9 mouse cellular contexts compared by ENCODE assay signal in genomic region chr5:136045987-136046386, GRCm38 (mm10). TPM values are rescaled to one million over a fixed set of nuclear protein-coding genes. Genes with fewer than 3 reads are reported as not detected.
A peak's percentile ranks its signal among the peaks of the same experiment; 100 is the strongest.
DNase-seq lines count a peak whose midpoint lies in the region; ATAC-seq lines count a peak whose summit lies in the region.
"Had no signal": no experiment of that assay in that cellular context is flagged by ENCODE, and none has a peak within 500 bp of the region (broad histone marks: within the 10 kb centered on the region; RNA-seq: fewer than 3 reads in every experiment).

No protein-coding gene starts in this region.

- ATAC-seq in limb, embryonic 11.5 days (ENCODE audit: insufficient number of reproducible peaks, low FRiP score, low TSS enrichment, low read depth), result no peak

- H3K27ac ChIP-seq in limb, embryonic 11.5 days (replicated peaks; ENCODE audit: low read depth, low read length), result no peak overlapping the region

- H3K4me1 ChIP-seq in limb, embryonic 11.5 days (ENCODE audit: control insufficient read depth, insufficient read depth, low read length), result no peaks in the 10 kb centered on the region

- no peak overlapping the region for H3K4me3 ChIP-seq in limb, embryonic 11.5 days (ENCODE audit: low read depth, low read length)

- H3K27me3 ChIP-seq in limb, embryonic 11.5 days (ENCODE audit: control insufficient read depth, insufficient read depth, low read length), result no peaks in the 10 kb centered on the region

- H3K4me2 ChIP-seq in limb, embryonic 11.5 days (ENCODE audit: low read depth, severe bottlenecking), result no peak overlapping the region

- H3K36me3 ChIP-seq in limb, embryonic 11.5 days (ENCODE audit: control insufficient read depth, insufficient read depth, low read length), result no peaks in the 10 kb centered on the region

- H3K9me3 ChIP-seq in limb, embryonic 11.5 days (ENCODE audit: control insufficient read depth, low read length), result no peaks in the 10 kb centered on the region

- peak; percentile 90 for DNase-seq in 3T3-L1 (ENCODE audit: low read depth, low spot score)
- peak; percentile 92 for DNase-seq in R1 (ENCODE audit: low read depth, low spot score)
- peak; percentile 72 to 90 for DNase-seq in cerebellum, postnatal 4 days (ENCODE audit: low spot score in 2 of 2)
- peak; percentile 92 for DNase-seq in gastrocnemius, postnatal 10 days
- DNase-seq in kidney, adult 8-10 months, result peak; percentile 75 to 92
- DNase-seq in limb, embryonic 11.5 days (ENCODE audit: low spot score), result peak; percentile 96
- peak; percentile 86 for DNase-seq in ovary, postnatal 10 days (ENCODE audit: low spot score)
- peak; percentile 82 for DNase-seq in thymus, postnatal 0 days (ENCODE audit: low spot score)

- no peak overlapping the region for H3K9ac ChIP-seq in limb, embryonic 11.5 days (ENCODE audit: low read length)

- 6% methylated on average over 10 of the region's 10 CpGs for WGBS in limb, embryonic 11.5 days

RNA-seq across cellular contexts. Expression of gene Upk3b, which starts 7.7 kb away (rescaled TPM):
- total RNA-seq in gastrocnemius, postnatal 10 days (2021), result under 1 TPM in 1 of 2 experiments, not detected in 1; 0.14 TPM
- 0.18 and 0.67 TPM in 2 replicates for polyA plus RNA-seq in limb, embryonic 11.5 days (2014; fragmentation: Nextera tagmentation; extraction: Ambion mirVana)
- polyA plus RNA-seq in thymus, postnatal 0 days (2015; fragmentation: Nextera tagmentation; extraction: Ambion mirVana), result 0.32 and 0.48 TPM in 2 replicates
- polyA plus RNA-seq: frontal cortex, adult 2 months had no signal

RNA-seq across cellular contexts. Expression of gene Upk3bl, which starts 8.3 kb away (rescaled TPM):
- not detected for total RNA-seq in gastrocnemius, postnatal 10 days (2021)
- 4.0 TPM in 2 replicates for polyA plus RNA-seq in limb, embryonic 11.5 days (2014; fragmentation: Nextera tagmentation; extraction: Ambion mirVana)
- polyA plus RNA-seq in thymus, postnatal 0 days (2015; fragmentation: Nextera tagmentation; extraction: Ambion mirVana), result 2.1 and 8.2 TPM in 2 replicates

RNA-seq across cellular contexts. Expression of gene Rasa4, which starts 37.7 kb away (rescaled TPM):
- 10 to 100 TPM; 12.9 to 20.5 TPM for total RNA-seq in gastrocnemius, postnatal 10 days (2021)
- polyA plus RNA-seq in limb, embryonic 11.5 days (2014; fragmentation: Nextera tagmentation; extraction: Ambion mirVana), result 3.3 and 4.4 TPM in 2 replicates
- 11.2 and 13.3 TPM in 2 replicates for polyA plus RNA-seq in thymus, postnatal 0 days (2015; fragmentation: Nextera tagmentation; extraction: Ambion mirVana)

RNA-seq across cellular contexts. Expression of gene Dtx2, which starts 51.4 kb away (rescaled TPM):
- total RNA-seq in gastrocnemius, postnatal 10 days (2021), result 1 to 10 TPM; 7.7 to 9.2 TPM
- polyA plus RNA-seq in limb, embryonic 11.5 days (2014; fragmentation: Nextera tagmentation; extraction: Ambion mirVana), result 32.3 and 33.8 TPM in 2 replicates
- polyA plus RNA-seq in thymus, postnatal 0 days (2015; fragmentation: Nextera tagmentation; extraction: Ambion mirVana), result 43.9 and 46.0 TPM in 2 replicates
